Mouse (Mus musculus) intestine, postnatal 0 days (tissue): ENCODE data around the gene Armh2. TPM values are rescaled to one million over a fixed set of nuclear protein-coding genes. Genes with fewer than 3 reads are reported as not detected.
A peak's percentile ranks its signal among the peaks of the same experiment; 100 is the strongest.

Experiments
- ATAC-seq: fragments of 200-750 bp; cut with Nextera tagmentation; 2 replicates; pipeline ENCODE4 v1.8.0; 2017; ENCODE audit warnings: mild to moderate bottlenecking, moderate TSS enrichment, moderate library complexity
- H3K27ac ChIP-seq: fragments of 300-500 bp; sonication (generic); 2 replicates; pipeline ENCODE4 v1.5.1; 2014; ENCODE audit warnings: mild to moderate bottlenecking, low read depth, low read length, moderate library complexity
- H3K27me3 ChIP-seq: fragments of 300-500 bp; sonication (generic); replicated peaks from 2 replicates; pipeline ENCODE4 v1.6.1; 2014; ENCODE audit warnings: low read length, mixed read lengths; ENCODE audit not compliant: control insufficient read depth, insufficient read depth
- H3K36me3 ChIP-seq: fragments of 300-500 bp; sonication (generic); 2 replicates; pipeline ENCODE4 v1.6.1; 2014; ENCODE audit warnings: mild to moderate bottlenecking, moderate library complexity; ENCODE audit not compliant: control insufficient read depth, insufficient read depth
- H3K4me1 ChIP-seq: fragments of 300-500 bp; sonication (generic); replicated peaks from 2 replicates; pipeline ENCODE4 v1.6.1; 2014; ENCODE audit warnings: antibody characterized with exemption, low read length, mixed read lengths; ENCODE audit not compliant: control insufficient read depth, insufficient read depth
- H3K4me2 ChIP-seq: fragments of 300-500 bp; sonication (generic); replicated peaks from 2 replicates; pipeline ENCODE4 v1.6.1; 2014; ENCODE audit warnings: low read depth, mild to moderate bottlenecking, moderate library complexity
- H3K4me3 ChIP-seq: fragments of 300-500 bp; sonication (generic); 2 replicates; pipeline ENCODE4 v1.5.1; 2014; ENCODE audit warnings: low read depth, low read length
- H3K9ac ChIP-seq: fragments of 300-500 bp; sonication (generic); 2 replicates; pipeline ENCODE4 v1.6.1; 2014; ENCODE audit warnings: mild to moderate bottlenecking, low read depth, low read length
- H3K9me3 ChIP-seq: fragments of 300-500 bp; sonication (generic); 2 replicates; pipeline ENCODE4 v1.6.1; 2016; ENCODE audit warnings: mixed run types; ENCODE audit not compliant: control insufficient read depth
- CTCF ChIP-seq: sonication (generic); IDR thresholded peaks from 2 replicates; pipeline ENCODE4 v1.5.1; 2016; ENCODE audit warnings: low read depth, mild to moderate bottlenecking, control low read depth, antibody characterized with exemption, moderate library complexity
- WGBS: fragments of 180-500 bp; shearing (Covaris S2); extraction: QIAGEN DNeasy Blood & Tissue Kit; methylation state at CpG from one replicate; pipeline ENCODE4 v1.1.7; 2014; 5-methylcytosine and 5-hydroxymethylcytosine counted together
- polyA plus RNA-seq: library from polyadenylated mRNA; unstranded; fragments of >200 nt; fragmentation: Nextera tagmentation; extraction: Ambion mirVana; gene quantifications from 2 replicates; pipeline ENCODE4 v1.2.1, GENCODE M21; 2015

The Armh2 gene
- polyA plus RNA-seq, 1 experiment from 2014 or later, result not detected

- peak; percentile 89 for ATAC-seq
- H3K27ac ChIP-seq, result no peak overlapping the region
- H3K4me2 ChIP-seq, result no peak overlapping the region
- H3K9me3 ChIP-seq, result no peaks in the 10 kb centered on the region
- no peaks in the 10 kb centered on the region; the same call in 1 of the 2 replicates for H3K4me1 ChIP-seq
- 28% methylated on average over 2 of the region's 2 CpGs for WGBS
- no peak for TF ChIP-seq CTCF
- no peaks in the 10 kb centered on the region for H3K36me3 ChIP-seq
- H3K27me3 ChIP-seq, result no peaks in the 10 kb centered on the region
- no peak overlapping the region for H3K9ac ChIP-seq
- no peak overlapping the region for H3K4me3 ChIP-seq
These were observed 50.3 kb downstream of the Armh2 start for GRCm38 (mm10) chr13:24791349-24791748.

GRCm38 (mm10) chr13:24792411-24793045 lies 51.5 kb downstream of the Armh2 start:
- no peak overlapping the region for H3K27ac ChIP-seq
- H3K9me3 ChIP-seq, result no peaks in the 10 kb centered on the region
- 76% methylated on average over 9 of the region's 9 CpGs for WGBS
- no peaks in the 10 kb centered on the region for H3K27me3 ChIP-seq
- no peaks in the 10 kb centered on the region; the same call in 1 of the 2 replicates for H3K4me1 ChIP-seq
- H3K9ac ChIP-seq, result no peak overlapping the region
- H3K4me3 ChIP-seq, result no peak overlapping the region
- H3K4me2 ChIP-seq, result no peak overlapping the region
- TF ChIP-seq CTCF, result no peak
- H3K36me3 ChIP-seq, result no peaks in the 10 kb centered on the region
- ATAC-seq, result no peak

Other genes with a start within 250 kb of the Armh2 start
- gene Ripor2, start 159.0 kb upstream of the Armh2 start, polyA plus RNA-seq, result 0.70 and 0.80 TPM in 2 replicates
- 47.7 and 50.6 TPM in 2 replicates for gene Gmnn, start 20.7 kb downstream of the Armh2 start, polyA plus RNA-seq
- gene BC005537, start 60.4 kb downstream of the Armh2 start, polyA plus RNA-seq, result 15.4 and 17.5 TPM in 2 replicates
- gene Acot13, start 90.3 kb downstream of the Armh2 start, polyA plus RNA-seq, result 183 and 185 TPM in 2 replicates
- gene Tdp2, start 90.4 kb downstream of the Armh2 start, polyA plus RNA-seq, result 37.6 and 39.0 TPM in 2 replicates
- gene D130043K22Rik, start 103.9 kb downstream of the Armh2 start, polyA plus RNA-seq, result 1.5 and 1.6 TPM in 2 replicates
- 5.0 and 5.4 TPM in 2 replicates for gene Aldh5a1, start 196.4 kb downstream of the Armh2 start, polyA plus RNA-seq
- 0.59 and 0.65 TPM in 2 replicates for gene Gpld1, start 201.9 kb downstream of the Armh2 start, polyA plus RNA-seq